Mouse (Mus musculus) fibroblast of lung, adult 2 months (primary cell): Measurements from ENCODE around the gene Gpatch1.

Source experiments
- DNase-seq: peaks from one replicate; pipeline ENCODE4 v3.0.0-alpha.2; 2011; ENCODE audit warnings: low read depth

The Gpatch1 gene

GRCm38 (mm10) chr7:35234361-35235245 is 83.6 kb downstream of the Gpatch1 start:
- DNase-seq: peak; percentile 96

- peak; percentile 2 for DNase-seq
These were observed 84.4 kb downstream of the Gpatch1 start for GRCm38 (mm10) chr7:35233861-35234260.

GRCm38 (mm10) chr7:35232796-35233455 is 85.3 kb downstream of the Gpatch1 start:
- no peak for DNase-seq

- no peak for DNase-seq
These were observed 87.9 kb downstream of the Gpatch1 start for GRCm38 (mm10) chr7:35230333-35230732.
